Mouse (Mus musculus): ENCODE data around the gene Cfap61.

DNA sequence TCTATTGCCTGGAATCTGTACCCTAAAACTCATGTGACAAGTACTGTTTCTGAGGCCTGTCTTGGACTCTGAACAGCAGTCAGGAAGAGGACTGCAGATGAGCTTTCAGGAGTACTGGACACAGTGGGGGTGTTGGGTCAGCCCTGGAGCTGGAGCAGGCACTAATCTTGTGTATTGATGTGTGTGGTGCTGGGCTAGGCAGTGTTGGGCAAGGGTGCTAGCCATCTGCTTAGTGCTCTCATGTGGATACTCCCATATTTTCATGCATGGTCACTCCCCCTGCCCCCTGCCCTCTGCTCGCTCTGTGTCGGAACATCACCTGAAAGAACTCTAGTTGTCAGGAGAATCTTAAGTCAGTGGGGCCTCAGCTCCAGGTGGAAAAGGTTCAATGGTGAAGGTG lies 309.5 kb downstream of the Cfap61 start:
- TF ChIP-seq CTCF (IDR thresholded peaks at IDR 0.05; ENCODE audit: insufficient read depth, low read depth, low read length) = no peak
- no peak for TF ChIP-seq POLR2A (IDR thresholded peaks at IDR 0.05; ENCODE audit: insufficient read depth, low read depth, low read length)
